Mouse (Mus musculus): ENCODE measurements around the gene 2410015M20Rik. TPM values are rescaled to one million over a fixed set of nuclear protein-coding genes. Genes with fewer than 3 reads are reported as not detected.
"Not testable (repeated sequence)": the region's sequence is repeated elsewhere in the genome, so short reads cannot be mapped to it uniquely, and the experiment has no call there.

2410015M20Rik gene
- total and polyA plus RNA-seq, 2 experiments from 2014 or later, result 79.7 to 247 TPM

DNA sequence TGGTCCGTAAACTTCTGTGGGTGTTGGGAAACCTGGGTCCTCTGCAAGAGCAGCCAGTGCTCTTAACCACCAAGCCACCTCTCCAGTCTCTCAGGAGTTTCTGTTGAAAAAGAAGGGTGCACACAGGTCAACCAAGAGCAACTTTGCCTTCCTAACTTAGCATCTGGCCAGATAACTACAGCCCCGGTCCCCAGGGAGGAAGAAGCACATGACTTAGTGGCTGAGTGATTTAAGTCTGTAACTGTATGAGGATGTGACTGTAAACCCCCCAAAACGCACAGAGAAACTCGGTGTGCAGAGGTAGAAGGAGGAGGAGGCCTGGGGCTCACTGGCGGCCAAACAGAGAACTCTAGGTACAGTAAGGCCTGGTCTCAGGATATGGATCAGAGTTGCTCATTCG is 24.5 kb upstream of the 2410015M20Rik start:
- TF ChIP-seq CTCF (IDR thresholded peaks at IDR 0.05; ENCODE audit: low read depth), result no peak
- Histone ChIP-seq H3K27me3 (ENCODE audit: insufficient read depth, low read length) (no peaks in the 10 kb centered on the region), H3K4me2 (ENCODE audit: low read depth, low read length) (no peak overlapping the region), H3K4me1 (ENCODE audit: insufficient read depth, low read length) (no peaks in the 10 kb centered on the region), H3K9ac (replicated peaks; ENCODE audit: low read length) (no peak overlapping the region), H3K4me3 (ENCODE audit: low read length) (no peak overlapping the region), H3K27ac (no peak overlapping the region), H3K9me3 (ENCODE audit: low read length) (no peaks in the 10 kb centered on the region), H3K36me3 (ENCODE audit: insufficient read depth, low read length) (no peaks in the 10 kb centered on the region)
- ATAC-seq (no peak), DNase-seq (ENCODE audit: low spot score) (no peak)
- WGBS, result 87% methylated on average over 6 of the region's 6 CpGs

DNA sequence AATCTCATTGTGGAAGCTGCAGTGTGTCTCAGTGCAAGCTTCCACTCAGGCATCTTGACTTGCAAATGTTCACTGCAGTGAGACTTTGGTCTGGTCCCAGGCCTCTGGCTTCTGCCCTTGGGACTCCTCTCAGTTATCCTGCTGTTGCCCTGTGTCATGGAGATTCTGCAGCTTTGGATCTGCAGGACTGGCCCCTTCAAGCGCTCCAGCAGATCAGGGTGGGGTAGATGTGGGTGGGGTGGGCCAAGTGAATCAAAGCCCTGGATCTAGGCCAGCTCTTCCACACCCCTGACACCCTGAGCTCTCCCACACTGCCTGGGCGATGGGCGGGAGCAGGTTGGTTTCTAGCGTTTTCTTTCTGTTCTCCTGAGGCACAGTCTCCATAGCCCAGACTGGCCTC is 22.2 kb upstream of the 2410015M20Rik start:
- no peak overlapping the region for H3K4me2 ChIP-seq (ENCODE audit: low read depth, low read length)
- no peaks in the 10 kb centered on the region for H3K36me3 ChIP-seq (ENCODE audit: insufficient read depth, low read length)
- no peaks in the 10 kb centered on the region for H3K27me3 ChIP-seq (ENCODE audit: insufficient read depth, low read length)
- TF ChIP-seq CTCF (IDR thresholded peaks at IDR 0.05; ENCODE audit: low read depth), result no peak
- no peak for DNase-seq (ENCODE audit: low spot score)
- WGBS, result 52% methylated on average over 4 of the region's 4 CpGs
- no peak overlapping the region for H3K4me3 ChIP-seq (ENCODE audit: low read length)
- no peak overlapping the region for H3K9ac ChIP-seq (replicated peaks; ENCODE audit: low read length)
- 0 out of 2 replicates have a peak, but pooled peaks cover 8% of the 10 kb centered on the region for H3K4me1 ChIP-seq (ENCODE audit: insufficient read depth, low read length)
- H3K27ac ChIP-seq, result no peak overlapping the region
- no peaks in the 10 kb centered on the region for H3K9me3 ChIP-seq (ENCODE audit: low read length)
- no peak for ATAC-seq

DNA sequence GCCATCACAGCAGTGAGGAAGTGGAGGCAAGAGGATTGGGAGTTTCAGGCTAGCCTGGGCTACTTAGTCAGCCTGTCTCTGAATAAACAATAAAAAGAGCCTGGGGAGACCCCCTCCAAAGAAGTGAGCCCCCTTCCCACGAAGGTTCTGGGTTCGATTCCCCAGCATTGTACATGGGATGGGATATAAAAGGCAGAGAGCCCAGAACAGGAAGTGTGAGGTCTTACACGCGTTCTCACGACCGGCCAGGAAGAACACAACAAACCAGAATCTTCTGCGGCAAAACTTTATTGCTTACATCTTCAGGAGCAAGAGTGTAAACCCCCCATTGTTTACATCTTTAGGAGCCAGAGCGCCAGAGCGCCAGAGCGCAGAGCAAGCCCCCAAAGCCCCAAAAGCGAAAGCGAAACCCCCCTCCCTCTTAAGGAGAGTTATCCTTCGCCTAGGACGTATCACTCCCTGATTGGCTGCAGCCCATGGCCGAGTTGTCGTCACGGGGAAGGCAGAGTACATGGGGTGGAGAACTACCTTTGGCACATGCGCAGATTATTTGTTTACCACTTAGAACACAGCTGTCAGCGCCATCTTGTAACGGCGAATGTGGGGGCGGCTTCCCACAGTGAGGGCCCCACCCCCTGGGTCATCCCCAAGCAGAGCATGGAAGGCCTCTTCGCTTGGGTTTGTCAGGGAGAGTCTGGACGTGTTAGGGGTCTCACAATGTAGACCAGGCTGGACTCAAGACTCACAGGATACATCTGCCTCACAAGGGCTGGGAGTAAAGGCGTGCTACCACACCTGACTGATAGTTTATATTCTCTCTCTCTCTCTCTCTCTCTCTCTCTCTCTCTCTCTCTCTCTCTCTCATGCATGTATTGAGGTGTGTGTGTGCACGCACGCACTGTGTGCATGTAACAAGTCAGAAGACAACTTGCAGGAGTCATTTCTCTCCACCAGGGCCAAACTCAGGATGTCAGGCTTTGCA is 20.5 kb upstream of the 2410015M20Rik start:
- H3K4me1 ChIP-seq (ENCODE audit: insufficient read depth, low read length); ATAC-seq: not testable (repeated sequence)

DNA sequence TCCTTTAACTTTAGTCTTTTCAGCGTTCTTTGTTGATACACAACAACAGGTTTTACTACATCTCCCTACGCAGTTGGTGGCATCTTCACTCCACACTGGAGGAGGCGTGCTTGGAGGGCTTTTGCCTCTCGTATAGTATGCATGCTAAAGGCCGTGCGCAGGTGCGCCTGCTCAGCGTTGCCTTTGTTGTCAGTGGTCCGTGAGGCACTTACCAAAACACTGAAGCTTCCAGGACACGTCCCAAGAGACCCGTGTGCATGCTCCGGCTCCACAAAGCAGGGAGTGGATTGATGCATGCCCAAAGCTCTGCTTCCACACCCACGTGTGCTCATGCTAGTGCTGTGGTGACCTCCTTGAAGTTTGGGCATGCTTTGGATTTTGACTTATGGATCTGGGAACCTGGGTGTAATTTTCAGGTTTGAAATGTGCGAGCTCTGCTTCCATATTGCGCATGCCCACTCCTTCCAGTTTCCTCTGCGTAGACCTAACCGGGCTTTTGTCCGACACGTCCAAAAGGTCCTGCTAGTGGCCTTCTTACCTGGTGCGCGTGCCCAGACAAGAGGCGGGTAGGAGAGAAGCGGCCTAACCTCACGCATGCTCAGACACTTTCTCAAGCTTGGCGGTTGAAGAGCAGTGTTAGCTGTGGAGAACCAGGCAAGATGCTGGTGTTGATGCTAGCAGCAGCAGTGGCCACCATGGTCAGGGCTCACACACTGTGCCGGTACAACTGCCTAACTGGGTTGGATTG is 18.1 kb upstream of the 2410015M20Rik start, which contains the start of gene Catsperd:
Catsperd (plus strand) TSS at position 614 of the 748 bp plus-strand sequence.
- H3K9ac ChIP-seq (replicated peaks; ENCODE audit: low read length), result peak within 1 kb of the TSS; percentile 35
- peak within 1 kb of the TSS; percentile 75 for H3K27ac ChIP-seq
- DNase-seq (ENCODE audit: low spot score), result peak; percentile 63
- H3K9me3 ChIP-seq (ENCODE audit: low read length), result no peaks in the 10 kb centered on the region
- peaks cover 9% of the 10 kb centered on the region; the same call in 1 of the 2 replicates for H3K36me3 ChIP-seq (ENCODE audit: insufficient read depth, low read length)
- peaks cover 8% of the 10 kb centered on the region; the same call in 1 of the 2 replicates for H3K4me1 ChIP-seq (ENCODE audit: insufficient read depth, low read length)
- H3K4me2 ChIP-seq (ENCODE audit: low read depth, low read length), result peak within 1 kb of the TSS; percentile 79
- peak within 1 kb of the TSS; percentile 78 for H3K4me3 ChIP-seq (ENCODE audit: low read length)
- no peak for TF ChIP-seq CTCF (IDR thresholded peaks at IDR 0.05; ENCODE audit: low read depth)
- peak; percentile 60 for ATAC-seq
- no peaks in the 10 kb centered on the region for H3K27me3 ChIP-seq (ENCODE audit: insufficient read depth, low read length)
- WGBS, result 14% methylated on average over 26 of the region's 26 CpGs

More for the DNA sequence above, 20.5 kb upstream of the 2410015M20Rik start:
- DNase-seq (ENCODE audit: low spot score); H3K4me2 ChIP-seq (ENCODE audit: low read depth, low read length); H3K36me3 ChIP-seq (ENCODE audit: insufficient read depth, low read length); H3K9ac ChIP-seq (replicated peaks; ENCODE audit: low read length); H3K4me3 ChIP-seq (ENCODE audit: low read length); H3K27me3 ChIP-seq (ENCODE audit: insufficient read depth, low read length); H3K27ac ChIP-seq; H3K9me3 ChIP-seq (ENCODE audit: low read length): not testable (repeated sequence)
- 83% methylated on average over 27 of the region's 27 CpGs for WGBS

DNA sequence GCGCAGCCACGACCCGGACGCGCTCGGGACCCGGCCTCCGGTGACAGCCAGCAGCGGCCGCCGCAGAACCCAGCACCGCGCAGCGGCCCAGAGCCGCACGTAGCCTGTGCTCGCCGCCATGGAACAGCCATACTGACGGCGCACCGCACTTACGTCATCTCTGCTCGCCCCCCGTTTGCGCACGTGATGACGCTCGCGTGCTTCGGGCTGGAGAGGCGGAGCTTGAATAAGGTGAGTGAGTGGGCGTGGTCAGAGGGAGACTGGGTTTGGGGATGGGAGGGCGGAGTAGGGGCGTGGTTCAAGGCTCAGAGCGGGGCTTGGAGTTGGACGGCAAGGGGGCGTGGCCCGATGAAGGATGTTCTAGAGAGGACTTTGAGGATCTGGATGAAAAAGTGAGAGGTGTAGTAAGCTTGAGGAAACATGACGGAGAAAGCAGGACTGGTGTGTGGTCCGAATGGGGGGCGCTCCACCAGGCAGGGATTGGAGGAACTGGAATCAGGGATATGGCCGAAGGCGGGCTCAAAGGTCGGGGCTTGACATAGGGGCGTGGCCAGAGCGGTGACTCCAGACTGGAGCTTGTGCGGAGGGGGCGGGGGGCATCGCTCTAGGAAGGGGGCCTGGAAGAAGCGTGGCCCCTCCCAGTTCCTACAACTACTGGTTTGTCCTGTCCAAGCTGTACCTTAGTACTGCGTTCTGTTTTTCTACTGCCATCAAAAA is 17.3 kb upstream of the 2410015M20Rik start, which contains the start of gene Lonp1:
Lonp1 (minus strand) TSS at position 134 of the 717 bp plus-strand sequence.
- Histone ChIP-seq H3K4me1 (ENCODE audit: insufficient read depth, low read length) (peaks cover 8% of the 10 kb centered on the region; the same call in 1 of the 2 replicates), H3K36me3 (ENCODE audit: insufficient read depth, low read length) (peaks cover 16% of the 10 kb centered on the region), H3K9ac (replicated peaks; ENCODE audit: low read length) (peak within 1 kb of the TSS; percentile 75), H3K4me3 (ENCODE audit: low read length) (peak within 1 kb of the TSS; percentile 78), H3K4me2 (ENCODE audit: low read depth, low read length) (peak within 1 kb of the TSS; percentile 79), H3K27me3 (ENCODE audit: insufficient read depth, low read length) (no peaks in the 10 kb centered on the region), H3K27ac (peak within 1 kb of the TSS; percentile 75), H3K9me3 (ENCODE audit: low read length) (no peaks in the 10 kb centered on the region)
- ATAC-seq (peak; percentile 89), DNase-seq (ENCODE audit: low spot score) (peak; percentile 99)
- no peak for TF ChIP-seq CTCF (IDR thresholded peaks at IDR 0.05; ENCODE audit: low read depth)
- under 1% methylated on average over 48 of the region's 51 CpGs for WGBS

DNA sequence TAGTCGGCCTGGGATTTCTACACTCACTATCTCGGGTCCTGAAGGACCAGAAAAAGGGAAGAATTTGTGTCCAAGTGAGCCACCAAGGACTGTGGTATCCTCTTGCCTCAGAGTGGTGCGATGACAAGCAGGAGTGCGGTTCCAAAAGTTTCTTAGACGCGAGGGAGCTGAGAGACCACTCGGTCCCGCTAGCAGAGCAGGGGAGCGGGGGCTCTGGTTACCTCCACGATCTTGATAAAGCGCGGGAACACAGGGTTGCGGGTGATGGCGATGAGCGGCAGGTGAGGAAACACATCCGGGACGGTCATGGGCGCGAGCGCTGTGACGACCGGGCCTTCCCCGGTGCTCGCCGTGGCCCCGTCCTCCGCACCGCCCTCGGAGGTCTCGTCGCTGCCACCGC is 16.7 kb upstream of the 2410015M20Rik start:
- ATAC-seq (no peak), DNase-seq (ENCODE audit: low spot score) (no peak)
- H3K27ac ChIP-seq, result peak overlapping the region; percentile 75
- peaks cover 20% of the 10 kb centered on the region for H3K36me3 ChIP-seq (ENCODE audit: insufficient read depth, low read length)
- peak overlapping the region; percentile 75 for H3K9ac ChIP-seq (replicated peaks; ENCODE audit: low read length)
- H3K4me3 ChIP-seq (ENCODE audit: low read length), result peak overlapping the region; percentile 78
- TF ChIP-seq CTCF (IDR thresholded peaks at IDR 0.05; ENCODE audit: low read depth), result no peak
- no peaks in the 10 kb centered on the region for H3K9me3 ChIP-seq (ENCODE audit: low read length)
- peaks cover 8% of the 10 kb centered on the region; the same call in 1 of the 2 replicates for H3K4me1 ChIP-seq (ENCODE audit: insufficient read depth, low read length)
- WGBS, result 1% methylated on average over 27 of the region's 32 CpGs
- H3K27me3 ChIP-seq (ENCODE audit: insufficient read depth, low read length), result no peaks in the 10 kb centered on the region
- H3K4me2 ChIP-seq (ENCODE audit: low read depth, low read length), result peak overlapping the region; percentile 79

Data from hindbrain, postnatal 0 days (tissue).